Mouse (Mus musculus): ENCODE measurements around the gene Shc2.

DNA sequence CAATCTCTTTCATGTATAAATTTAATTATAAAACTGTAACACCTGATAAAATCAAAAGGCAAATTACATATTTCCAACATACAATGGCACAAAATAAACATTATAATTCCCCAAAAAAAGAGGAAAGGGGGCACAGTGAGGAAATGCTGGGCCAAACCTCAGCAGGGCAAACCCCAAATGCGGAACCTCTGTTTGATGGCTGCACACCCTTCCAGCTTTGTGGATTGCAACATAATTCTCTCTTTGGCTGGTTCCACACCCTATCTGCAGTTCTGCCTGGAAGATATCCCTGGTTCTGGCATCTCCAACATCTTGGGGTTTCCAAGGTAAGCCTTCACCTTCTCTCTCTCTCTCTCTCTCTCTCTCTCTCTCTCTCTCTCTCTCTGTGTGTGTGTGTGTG, 47.0 kb downstream of the Shc2 start:
- no peak for TF ChIP-seq CTCF (IDR thresholded peaks at IDR 0.05; ENCODE audit: low read depth, low read length)
- no peak for TF ChIP-seq TAL1 (conservative IDR thresholded peaks at IDR 0.05; ENCODE audit: low read depth, low read length)
- no peak for TF ChIP-seq POLR2AphosphoS5 (IDR thresholded peaks at IDR 0.05; ENCODE audit: insufficient replicate concordance, low read depth, low read length)
- TF ChIP-seq GATA1 (IDR thresholded peaks at IDR 0.05; ENCODE audit: borderline replicate concordance, low read length) = no peak
